ENCODE assay signal across 22 mouse cellular contexts in the genomic region with DNA sequence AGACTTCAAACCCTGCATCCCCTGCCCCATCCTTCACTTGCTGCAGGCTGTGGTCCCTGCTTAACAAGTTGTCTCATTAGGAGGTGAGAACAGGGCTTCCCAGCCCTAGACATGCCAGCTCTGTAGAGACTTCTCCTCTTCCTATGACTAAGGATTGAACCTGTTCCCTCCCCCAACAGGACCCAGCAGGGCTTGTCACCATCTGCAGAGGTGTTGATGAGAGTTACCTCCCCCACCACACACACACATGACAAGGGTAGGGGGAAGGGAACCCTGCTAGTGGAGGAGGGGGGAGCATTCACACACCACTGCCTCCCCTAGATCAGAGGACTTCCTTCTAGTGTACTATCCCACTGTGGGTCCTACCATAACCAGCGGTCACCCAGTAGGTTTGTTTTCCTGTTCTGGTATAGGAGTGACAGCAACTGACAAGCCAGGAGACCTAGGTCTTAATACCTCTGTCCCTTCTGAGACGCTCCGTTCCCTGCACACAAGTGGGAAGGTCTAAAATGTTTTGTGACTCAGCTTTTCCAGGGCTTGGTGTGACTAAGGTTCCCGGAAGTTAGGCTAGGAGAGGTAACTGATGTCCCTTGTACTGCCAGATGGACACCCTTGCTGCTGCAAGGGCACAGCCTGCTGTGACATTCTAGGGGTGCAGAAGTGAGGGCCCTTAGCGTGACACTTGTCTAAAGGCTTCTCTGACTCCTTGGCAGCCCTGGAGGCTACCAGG. TPM values are rescaled to one million over a fixed set of nuclear protein-coding genes. Genes with fewer than 3 reads are reported as not detected.
DNase-seq lines count a peak whose midpoint lies in the region; ATAC-seq and TF ChIP-seq lines count a peak whose summit lies in the region.
"Had no signal": no experiment of that assay in that cellular context is flagged by ENCODE, and none has a peak within 500 bp of the region (broad histone marks: within the 10 kb centered on the region; RNA-seq: fewer than 3 reads in every experiment).

No protein-coding gene starts in this region.

- WGBS in hindbrain, postnatal 0 days, result 83% methylated on average over 5 of the region's 5 CpGs
- WGBS in hindbrain, embryonic 11.5 days, result 70% methylated on average over 5 of the region's 5 CpGs
- 84% methylated on average over 5 of the region's 5 CpGs for WGBS in embryonic facial prominence, embryonic 10.5 days
- WGBS in forebrain, postnatal 0 days, result 79% methylated on average over 5 of the region's 5 CpGs

- H3K4me2 ChIP-seq in hindbrain, postnatal 0 days (ENCODE audit: low read depth, low read length), result no peak overlapping the region
- H3K4me2 ChIP-seq in hindbrain, embryonic 11.5 days (replicated peaks; ENCODE audit: low read depth, low read length), result no peak overlapping the region
- H3K4me2 ChIP-seq in forebrain, postnatal 0 days (ENCODE audit: low read depth), result no peak overlapping the region
- H3K4me2 ChIP-seq: limb, embryonic 12.5 days; neural tube, embryonic 12.5 days had no signal

- H3K4me3 ChIP-seq in hindbrain, postnatal 0 days (ENCODE audit: low read length), result no peak overlapping the region
- no peak overlapping the region for H3K4me3 ChIP-seq in hindbrain, embryonic 11.5 days (ENCODE audit: low read depth, low read length)
- no peak overlapping the region for H3K4me3 ChIP-seq in embryonic facial prominence, embryonic 10.5 days
- H3K4me3 ChIP-seq in forebrain, postnatal 0 days (ENCODE audit: low read depth, low read length), result no peak overlapping the region
- H3K4me3 ChIP-seq: erythroblast, embryonic 14.5 days; limb, embryonic 12.5 days; neural tube, embryonic 12.5 days had no signal

- no peak overlapping the region for H3K27ac ChIP-seq in hindbrain, postnatal 0 days
- no peak overlapping the region for H3K27ac ChIP-seq in hindbrain, embryonic 11.5 days (ENCODE audit: low read depth, low read length)
- H3K27ac ChIP-seq in embryonic facial prominence, embryonic 10.5 days (replicated peaks), result 0 out of 2 replicates have a peak overlapping the region, but pooled peaks have one; percentile 16
- no peak overlapping the region for H3K27ac ChIP-seq in forebrain, postnatal 0 days (ENCODE audit: low read depth, low read length)
- H3K27ac ChIP-seq: limb, embryonic 12.5 days; liver, embryonic 14.5 days; neural tube, embryonic 12.5 days had no signal

- ATAC-seq in hindbrain, postnatal 0 days, result peak; percentile 19; the same call in 1 of the 2 replicates
- ATAC-seq in hindbrain, embryonic 11.5 days (ENCODE audit: low FRiP score), result no peak
- ATAC-seq in forebrain, postnatal 0 days, result 0 out of 2 replicates have a peak, but pooled peaks have one; percentile 13
- ATAC-seq: lung, postnatal 0 days had no signal

- peaks cover 17% of the 10 kb centered on the region for H3K4me1 ChIP-seq in hindbrain, postnatal 0 days (ENCODE audit: insufficient read depth, low read length)
- H3K4me1 ChIP-seq in hindbrain, embryonic 11.5 days (replicated peaks; ENCODE audit: control insufficient read depth, insufficient read depth, low read length), result peaks cover 4% of the 10 kb centered on the region
- peaks cover 51% of the 10 kb centered on the region for H3K4me1 ChIP-seq in embryonic facial prominence, embryonic 10.5 days
- peaks cover 16% of the 10 kb centered on the region for H3K4me1 ChIP-seq in forebrain, postnatal 0 days (ENCODE audit: insufficient read depth)

- no peaks in the 10 kb centered on the region for H3K9me3 ChIP-seq in hindbrain, postnatal 0 days (ENCODE audit: low read length)
- H3K9me3 ChIP-seq in hindbrain, embryonic 11.5 days (ENCODE audit: control insufficient read depth, low read length), result no peaks in the 10 kb centered on the region
- no peaks in the 10 kb centered on the region for H3K9me3 ChIP-seq in embryonic facial prominence, embryonic 10.5 days
- H3K9me3 ChIP-seq in forebrain, postnatal 0 days (ENCODE audit: low read length), result no peaks in the 10 kb centered on the region
- H3K9me3 ChIP-seq: limb, embryonic 12.5 days; neural tube, embryonic 12.5 days had no signal

- DNase-seq in hindbrain, postnatal 0 days (ENCODE audit: low spot score), result no peak
- DNase-seq in hindbrain, embryonic 11.5 days (ENCODE audit: low spot score), result no peak
- peak; percentile 65 for DNase-seq in 416B (ENCODE audit: low read depth)
- DNase-seq in embryonic facial prominence, embryonic 10.5 days (ENCODE audit: low spot score), result no peak
- no peak for DNase-seq in forebrain, postnatal 0 days
- no peak for DNase-seq in liver
- DNase-seq in spleen, postnatal 14 days (ENCODE audit: low spot score in 2 of 2), result no peak
- DNase-seq: cerebellum, adult 11 months; cerebellum, postnatal 36 days; heart, postnatal 4 days; kidney, postnatal 14 days; thymus, postnatal 25 days had no signal

- TF ChIP-seq CTCF in hindbrain, postnatal 0 days (IDR thresholded peaks at IDR 0.05; ENCODE audit: low read depth), result no peak
- no peak for TF ChIP-seq CTCF in forebrain, postnatal 0 days (IDR thresholded peaks at IDR 0.05; ENCODE audit: low read depth)

- H3K36me3 ChIP-seq in hindbrain, postnatal 0 days (ENCODE audit: insufficient read depth, low read length), result no peaks in the 10 kb centered on the region
- H3K36me3 ChIP-seq in hindbrain, embryonic 11.5 days (ENCODE audit: control insufficient read depth, insufficient read depth, low read length), result no peaks in the 10 kb centered on the region
- no peaks in the 10 kb centered on the region for H3K36me3 ChIP-seq in embryonic facial prominence, embryonic 10.5 days (replicated peaks)
- H3K36me3 ChIP-seq in forebrain, postnatal 0 days (ENCODE audit: insufficient read depth), result no peaks in the 10 kb centered on the region
- H3K36me3 ChIP-seq: limb, embryonic 12.5 days; neural tube, embryonic 12.5 days had no signal

- no peak overlapping the region for H3K9ac ChIP-seq in hindbrain, postnatal 0 days (replicated peaks; ENCODE audit: low read length)
- no peak overlapping the region for H3K9ac ChIP-seq in hindbrain, embryonic 11.5 days (ENCODE audit: low read depth, low read length)
- H3K9ac ChIP-seq in forebrain, postnatal 0 days, result no peak overlapping the region
- H3K9ac ChIP-seq: limb, embryonic 12.5 days; liver, embryonic 14.5 days; neural tube, embryonic 12.5 days had no signal

- H3K27me3 ChIP-seq in hindbrain, postnatal 0 days (ENCODE audit: insufficient read depth, low read length), result no peaks in the 10 kb centered on the region
- H3K27me3 ChIP-seq in hindbrain, embryonic 11.5 days (ENCODE audit: control insufficient read depth, insufficient read depth, low read length), result no peaks in the 10 kb centered on the region
- peaks cover 13% of the 10 kb centered on the region for H3K27me3 ChIP-seq in embryonic facial prominence, embryonic 10.5 days (replicated peaks; ENCODE audit: low read depth, poor library complexity, severe bottlenecking)
- H3K27me3 ChIP-seq in forebrain, postnatal 0 days (ENCODE audit: insufficient read depth, low read length), result no peaks in the 10 kb centered on the region
- H3K27me3 ChIP-seq: limb, embryonic 12.5 days; neural tube, embryonic 12.5 days had no signal

RNA-seq across cellular contexts. Expression of a gene that starts 18.6 kb away (rescaled TPM):
- total RNA-seq in hindbrain, postnatal 0 days (2014; rRNA removed), result 0.52 and 1.4 TPM in 2 replicates
- polyA plus RNA-seq in hindbrain, postnatal 0 days (2015; fragmentation: Nextera tagmentation; extraction: Ambion mirVana), result 0.75 and 1.2 TPM in 2 replicates
- 0.31 and 0.99 TPM in 2 replicates for polyA plus RNA-seq in hindbrain, embryonic 11.5 days (2014; fragmentation: Nextera tagmentation; extraction: Ambion mirVana)
- 0.36 and 0.56 TPM in 2 replicates for polyA plus RNA-seq in embryonic facial prominence, embryonic 10.5 days (2016; fragmentation: Nextera tagmentation; extraction: Ambion mirVana)
- 0.38 and 3.0 TPM in 2 replicates for total RNA-seq in forebrain, postnatal 0 days (2014; rRNA removed)
- 1.1 and 1.5 TPM in 2 replicates for polyA plus RNA-seq in forebrain, postnatal 0 days (2015; fragmentation: Nextera tagmentation; extraction: Ambion mirVana)
- total RNA-seq: gastrocnemius, postnatal 4 days; heart, postnatal 4 days; megakaryocyte-erythroid progenitor cell, adult 5-6 weeks; monocyte, adult 5-6 weeks had no signal
- polyA plus RNA-seq: erythroblast, embryonic 14.5 days; heart, embryonic 14.5 days; liver, embryonic 14.5 days; stomach, embryonic 16.5 days had no signal

RNA-seq across cellular contexts. Expression of a gene that starts 36.4 kb away (rescaled TPM):
- total RNA-seq in hindbrain, postnatal 0 days (2014; rRNA removed), result 16.0 and 19.2 TPM in 2 replicates
- 7.5 TPM in 2 replicates for polyA plus RNA-seq in hindbrain, postnatal 0 days (2015; fragmentation: Nextera tagmentation; extraction: Ambion mirVana)
- polyA plus RNA-seq in hindbrain, embryonic 11.5 days (2014; fragmentation: Nextera tagmentation; extraction: Ambion mirVana), result 8.2 and 12.7 TPM in 2 replicates
- 33.6 and 47.2 TPM in 2 replicates for polyA plus RNA-seq in embryonic facial prominence, embryonic 10.5 days (2016; fragmentation: Nextera tagmentation; extraction: Ambion mirVana)
- 13.9 and 16.2 TPM in 2 replicates for total RNA-seq in forebrain, postnatal 0 days (2014; rRNA removed)
- 9.6 and 11.0 TPM in 2 replicates for polyA plus RNA-seq in forebrain, postnatal 0 days (2015; fragmentation: Nextera tagmentation; extraction: Ambion mirVana)
- total RNA-seq: megakaryocyte-erythroid progenitor cell, adult 5-6 weeks; monocyte, adult 5-6 weeks had no signal
- polyA plus RNA-seq: erythroblast, embryonic 14.5 days had no signal
